Mouse (Mus musculus) brain, embryonic 18.5 days (tissue): Measurements from ENCODE around the gene Dlk1.

Experiments used
- DNase-seq: peaks from one replicate; pipeline ENCODE4 v3.0.0-alpha.2; 2012; ENCODE audit warnings: low read depth, low spot score

Gene Dlk1

GRCm38 (mm10) chr12:109452592-109452991 is at the start of gene Dlk1:
TSS of gene Dlk1 (plus strand) at chr12:109452823.
- DNase-seq = no peak

GRCm38 (mm10) chr12:109402943-109403342 is 49.7 kb upstream of the Dlk1 start:
- no peak for DNase-seq

GRCm38 (mm10) chr12:109403752-109404151 is 48.9 kb upstream of the Dlk1 start:
- no peak for DNase-seq

GRCm38 (mm10) chr12:109406018-109406417 is 46.6 kb upstream of the Dlk1 start:
- no peak for DNase-seq

GRCm38 (mm10) chr12:109410723-109411122 is 41.9 kb upstream of the Dlk1 start:
- no peak for DNase-seq

GRCm38 (mm10) chr12:109411172-109412070 is 41.2 kb upstream of the Dlk1 start:
- DNase-seq = no peak

- no peak for DNase-seq
These were observed 40.6 kb upstream of the Dlk1 start for GRCm38 (mm10) chr12:109412071-109412440.

GRCm38 (mm10) chr12:109412675-109413074 is 39.9 kb upstream of the Dlk1 start:
- no peak for DNase-seq

GRCm38 (mm10) chr12:109413321-109413720 is 39.3 kb upstream of the Dlk1 start:
- no peak for DNase-seq

GRCm38 (mm10) chr12:109416681-109417080 is 35.9 kb upstream of the Dlk1 start:
- DNase-seq = no peak

- DNase-seq = no peak
These were observed 35.0 kb upstream of the Dlk1 start for GRCm38 (mm10) chr12:109417476-109418201.

- DNase-seq = no peak
These were observed 32.6 kb upstream of the Dlk1 start for GRCm38 (mm10) chr12:109420006-109420405.

GRCm38 (mm10) chr12:109423163-109423562 is 29.5 kb upstream of the Dlk1 start:
- no peak for DNase-seq

- no peak for DNase-seq
These were observed 28.8 kb upstream of the Dlk1 start for GRCm38 (mm10) chr12:109423716-109424429.

GRCm38 (mm10) chr12:109424753-109425332 is 27.8 kb upstream of the Dlk1 start:
- DNase-seq = no peak

GRCm38 (mm10) chr12:109425982-109426381 is 26.6 kb upstream of the Dlk1 start:
- no peak for DNase-seq

GRCm38 (mm10) chr12:109432475-109433130 is 20.0 kb upstream of the Dlk1 start:
- no peak for DNase-seq

- no peak for DNase-seq
These were observed 16.2 kb upstream of the Dlk1 start for GRCm38 (mm10) chr12:109436367-109436807.

GRCm38 (mm10) chr12:109436852-109437251 is 15.8 kb upstream of the Dlk1 start:
- DNase-seq = no peak

- DNase-seq = no peak
These were observed 14.9 kb upstream of the Dlk1 start for GRCm38 (mm10) chr12:109437559-109438350.
